Mouse (Mus musculus): ENCODE results near the gene 1700016H13Rik. TPM values are rescaled to one million over a fixed set of nuclear protein-coding genes. Genes with fewer than 3 reads are reported as not detected.

Gene 1700016H13Rik
- polyA plus RNA-seq (2012; rRNA removed) (0.06 TPM in 1 of 2 replicates, not detected in the other), polyA plus RNA-seq (2014; fragmentation: Nextera tagmentation; extraction: Ambion mirVana) (not detected in 2 replicates)

DNA sequence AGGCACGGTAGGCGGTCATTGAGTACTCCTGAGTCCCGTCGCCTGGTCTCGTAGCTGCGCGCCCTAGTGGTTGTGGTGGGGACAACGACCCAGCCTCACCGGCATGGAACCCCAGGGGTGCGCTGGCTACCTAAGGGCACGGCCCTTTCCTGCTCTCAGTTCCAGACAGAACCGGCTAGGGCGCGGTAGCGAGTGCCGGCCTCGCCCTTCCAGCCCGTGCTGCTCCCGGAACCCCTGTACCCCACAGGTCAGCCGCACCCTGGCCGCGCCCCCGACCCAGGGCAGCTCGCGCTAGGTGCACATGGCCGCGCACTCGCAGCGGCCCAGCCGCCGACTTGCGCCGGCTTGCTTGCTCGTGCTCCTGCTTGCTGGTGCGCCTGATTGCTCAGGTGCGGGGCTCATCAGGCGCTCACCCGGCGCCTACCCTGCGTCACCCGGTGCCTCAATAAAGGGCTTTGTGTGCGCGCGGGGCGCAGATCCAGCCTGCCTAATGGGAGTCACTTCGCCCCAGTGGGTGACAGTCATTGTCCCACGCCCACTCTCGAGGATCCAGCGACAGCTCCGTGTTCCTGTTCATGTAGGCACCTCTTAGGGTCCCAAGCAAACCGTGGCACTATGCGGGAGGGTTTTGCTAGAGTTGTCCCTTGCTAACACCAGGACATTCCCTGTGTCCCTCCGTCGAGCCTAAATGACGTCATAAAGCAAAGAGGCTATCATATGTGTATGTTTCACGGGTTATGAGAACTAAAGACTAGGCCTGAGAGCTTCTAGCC, at the start of gene 1700016H13Rik:
Gene 1700016H13Rik (minus strand): TSS at position 665 of the 773 bp plus-strand sequence.
- Histone ChIP-seq H3K9ac (replicated peaks) (peak within 1 kb of the TSS; percentile 55), H3K27me3 (ENCODE audit: control insufficient read depth, insufficient read depth, low read length) (no peaks in the 10 kb centered on the region), H3K4me1 (replicated peaks; ENCODE audit: control insufficient read depth in 2 of 2, insufficient read depth in 2 of 2, low read length in 1 of 2) (no peaks in the 10 kb centered on the region), H3K9me3 (ENCODE audit: control insufficient read depth, low read length) (no peaks in the 10 kb centered on the region), H3K4me2 (ENCODE audit: low read depth) (peak within 1 kb of the TSS; percentile 85), H3K4me3 (ENCODE audit: insufficient read depth in 1 of 2, low read depth in 2 of 2, low read length in 2 of 2) (peak within 1 kb of the TSS; percentile 55 to 60), H3K36me3 (replicated peaks; ENCODE audit: control insufficient read depth, insufficient read depth, low read depth) (no peaks in the 10 kb centered on the region), H3K27ac (no peak within 1 kb of the TSS)
- ATAC-seq (ENCODE audit: insufficient read depth): peak; percentile 70
- under 1% methylated on average over 49 of the region's 56 CpGs for WGBS (ENCODE audit: insufficient replicate concordance)
- TF ChIP-seq CTCF (IDR thresholded peaks at IDR 0.05; ENCODE audit: low read depth) (peak; percentile 79), EP300 (IDR thresholded peaks at IDR 0.05; ENCODE audit: low read depth) (no peak)
- peak in 2 of 3 experiments; percentile 30 to 36 for DNase-seq (ENCODE audit: low read depth in 3 of 3, low spot score in 3 of 3)

DNA sequence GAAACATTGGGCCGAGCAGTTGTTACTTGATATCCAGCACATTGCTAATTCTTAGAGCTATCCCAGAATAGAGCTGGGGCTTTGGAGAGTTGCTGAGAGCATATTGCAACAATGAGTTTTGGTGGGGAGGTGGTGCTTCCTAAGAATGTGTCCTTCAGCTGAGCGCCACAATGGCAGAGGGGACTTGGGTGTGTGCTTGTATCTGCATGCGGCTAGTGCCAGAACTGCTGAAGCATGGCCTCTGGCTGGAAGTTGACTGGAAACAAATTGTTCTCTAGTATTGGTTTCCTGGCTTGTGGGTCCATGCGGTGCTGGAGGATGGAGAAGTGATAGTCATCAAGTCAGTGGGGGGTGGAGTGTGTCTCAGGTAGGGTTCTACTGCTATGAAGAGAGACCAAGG, 49.5 kb upstream of the 1700016H13Rik start:
- peaks cover 7 to 9% of the 10 kb centered on the region in 2 experiments for H3K4me1 ChIP-seq (replicated peaks; ENCODE audit: control insufficient read depth in 2 of 2, insufficient read depth in 2 of 2, low read length in 1 of 2)
- TF ChIP-seq CTCF (IDR thresholded peaks at IDR 0.05; ENCODE audit: low read depth): no peak
- TF ChIP-seq EP300 (IDR thresholded peaks at IDR 0.05; ENCODE audit: low read depth): no peak
- no peak overlapping the region for H3K4me3 ChIP-seq (ENCODE audit: insufficient read depth in 1 of 2, low read depth in 2 of 2, low read length in 2 of 2)
- H3K36me3 ChIP-seq (replicated peaks; ENCODE audit: control insufficient read depth, insufficient read depth, low read depth): no peaks in the 10 kb centered on the region
- no peak overlapping the region for H3K4me2 ChIP-seq (ENCODE audit: low read depth)
- no peak overlapping the region for H3K27ac ChIP-seq
- ATAC-seq (ENCODE audit: insufficient read depth) (no peak), DNase-seq (ENCODE audit: low read depth in 3 of 3, low spot score in 3 of 3) (no peak)
- no peaks in the 10 kb centered on the region for H3K9me3 ChIP-seq (ENCODE audit: control insufficient read depth, low read length)
- H3K27me3 ChIP-seq (ENCODE audit: control insufficient read depth, insufficient read depth, low read length): no peaks in the 10 kb centered on the region
- 73% methylated on average over 4 of the region's 4 CpGs for WGBS (ENCODE audit: insufficient replicate concordance)
- H3K9ac ChIP-seq (replicated peaks): no peak overlapping the region

GRCm38 (mm10) chr5:103702527-103702926, 46.7 kb upstream of the 1700016H13Rik start:
- Histone ChIP-seq H3K9me3 (ENCODE audit: control insufficient read depth, low read length) (no peaks in the 10 kb centered on the region), H3K4me2 (ENCODE audit: low read depth) (no peak overlapping the region), H3K4me1 (replicated peaks; ENCODE audit: control insufficient read depth in 2 of 2, insufficient read depth in 2 of 2, low read length in 1 of 2) (no peaks in the 10 kb centered on the region), H3K36me3 (replicated peaks; ENCODE audit: control insufficient read depth, insufficient read depth, low read depth) (no peaks in the 10 kb centered on the region), H3K4me3 (ENCODE audit: insufficient read depth in 1 of 2, low read depth in 2 of 2, low read length in 2 of 2) (no peak overlapping the region), H3K27ac (no peak overlapping the region), H3K27me3 (ENCODE audit: control insufficient read depth, insufficient read depth, low read length) (no peaks in the 10 kb centered on the region), H3K9ac (replicated peaks) (no peak overlapping the region)
- ATAC-seq (ENCODE audit: insufficient read depth) (no peak), DNase-seq (ENCODE audit: low read depth in 3 of 3, low spot score in 3 of 3) (no peak)
- WGBS (ENCODE audit: insufficient replicate concordance): 27% methylated on average over 6 of the region's 6 CpGs
- TF ChIP-seq EP300 (IDR thresholded peaks at IDR 0.05; ENCODE audit: low read depth) (no peak), CTCF (IDR thresholded peaks at IDR 0.05; ENCODE audit: low read depth) (no peak)

DNA sequence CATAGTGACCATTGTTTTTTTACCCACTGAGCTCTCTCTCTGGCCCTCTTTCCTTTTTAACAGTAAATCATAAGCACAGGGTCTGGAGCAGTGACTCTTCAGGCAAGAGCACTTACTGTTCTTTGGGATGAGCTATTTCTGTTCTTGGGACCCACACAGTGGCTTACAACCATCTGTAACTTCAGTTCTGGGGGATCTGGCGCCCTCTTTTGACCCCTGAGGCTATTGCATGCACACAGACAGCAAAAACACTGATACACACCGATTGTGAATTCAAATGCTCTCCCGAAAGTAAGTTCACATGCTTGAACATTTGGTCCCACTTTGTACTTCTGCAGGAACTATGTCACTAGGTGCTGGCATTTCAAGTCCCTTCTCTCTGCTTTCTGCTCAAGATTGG, 45.7 kb upstream of the 1700016H13Rik start:
- Histone ChIP-seq H3K4me3 (ENCODE audit: insufficient read depth in 1 of 2, low read depth in 2 of 2, low read length in 2 of 2) (no peak overlapping the region), H3K9ac (replicated peaks) (no peak overlapping the region), H3K27ac (no peak overlapping the region), H3K4me2 (ENCODE audit: low read depth) (no peak overlapping the region), H3K27me3 (ENCODE audit: control insufficient read depth, insufficient read depth, low read length) (no peaks in the 10 kb centered on the region), H3K9me3 (ENCODE audit: control insufficient read depth, low read length) (no peaks in the 10 kb centered on the region), H3K4me1 (replicated peaks; ENCODE audit: control insufficient read depth in 2 of 2, insufficient read depth in 2 of 2, low read length in 1 of 2) (no peaks in the 10 kb centered on the region), H3K36me3 (replicated peaks; ENCODE audit: control insufficient read depth, insufficient read depth, low read depth) (no peaks in the 10 kb centered on the region)
- ATAC-seq (ENCODE audit: insufficient read depth): no peak; the same call in 1 of the 2 replicates
- no peak for DNase-seq (ENCODE audit: low read depth in 3 of 3, low spot score in 3 of 3)
- TF ChIP-seq CTCF (IDR thresholded peaks at IDR 0.05; ENCODE audit: low read depth): peak; percentile 69
- no peak for TF ChIP-seq EP300 (IDR thresholded peaks at IDR 0.05; ENCODE audit: low read depth)
- WGBS (ENCODE audit: insufficient replicate concordance): 54% methylated on average over 3 of the region's 3 CpGs

GRCm38 (mm10) chr5:103700661-103701060, 44.9 kb upstream of the 1700016H13Rik start:
- TF ChIP-seq CTCF (IDR thresholded peaks at IDR 0.05; ENCODE audit: low read depth) (no peak), EP300 (IDR thresholded peaks at IDR 0.05; ENCODE audit: low read depth) (no peak)
- Histone ChIP-seq H3K9me3 (ENCODE audit: control insufficient read depth, low read length) (no peaks in the 10 kb centered on the region), H3K4me2 (ENCODE audit: low read depth) (no peak overlapping the region), H3K27ac (no peak overlapping the region), H3K27me3 (ENCODE audit: control insufficient read depth, insufficient read depth, low read length) (peaks cover 3% of the 10 kb centered on the region; the same call in 1 of the 2 replicates), H3K4me3 (ENCODE audit: insufficient read depth in 1 of 2, low read depth in 2 of 2, low read length in 2 of 2) (no peak overlapping the region), H3K9ac (replicated peaks) (no peak overlapping the region), H3K36me3 (replicated peaks; ENCODE audit: control insufficient read depth, insufficient read depth, low read depth) (no peaks in the 10 kb centered on the region), H3K4me1 (replicated peaks; ENCODE audit: control insufficient read depth in 2 of 2, insufficient read depth in 2 of 2, low read length in 1 of 2) (no peaks in the 10 kb centered on the region)
- DNase-seq (ENCODE audit: low read depth in 3 of 3, low spot score in 3 of 3) (no peak), ATAC-seq (ENCODE audit: insufficient read depth) (no peak)
- 73% methylated on average over 2 of the region's 2 CpGs for WGBS (ENCODE audit: insufficient replicate concordance)

Data from liver, embryonic 14.5 days (tissue).